Mouse (Mus musculus): ENCODE results near the gene Fcer1g.

DNA sequence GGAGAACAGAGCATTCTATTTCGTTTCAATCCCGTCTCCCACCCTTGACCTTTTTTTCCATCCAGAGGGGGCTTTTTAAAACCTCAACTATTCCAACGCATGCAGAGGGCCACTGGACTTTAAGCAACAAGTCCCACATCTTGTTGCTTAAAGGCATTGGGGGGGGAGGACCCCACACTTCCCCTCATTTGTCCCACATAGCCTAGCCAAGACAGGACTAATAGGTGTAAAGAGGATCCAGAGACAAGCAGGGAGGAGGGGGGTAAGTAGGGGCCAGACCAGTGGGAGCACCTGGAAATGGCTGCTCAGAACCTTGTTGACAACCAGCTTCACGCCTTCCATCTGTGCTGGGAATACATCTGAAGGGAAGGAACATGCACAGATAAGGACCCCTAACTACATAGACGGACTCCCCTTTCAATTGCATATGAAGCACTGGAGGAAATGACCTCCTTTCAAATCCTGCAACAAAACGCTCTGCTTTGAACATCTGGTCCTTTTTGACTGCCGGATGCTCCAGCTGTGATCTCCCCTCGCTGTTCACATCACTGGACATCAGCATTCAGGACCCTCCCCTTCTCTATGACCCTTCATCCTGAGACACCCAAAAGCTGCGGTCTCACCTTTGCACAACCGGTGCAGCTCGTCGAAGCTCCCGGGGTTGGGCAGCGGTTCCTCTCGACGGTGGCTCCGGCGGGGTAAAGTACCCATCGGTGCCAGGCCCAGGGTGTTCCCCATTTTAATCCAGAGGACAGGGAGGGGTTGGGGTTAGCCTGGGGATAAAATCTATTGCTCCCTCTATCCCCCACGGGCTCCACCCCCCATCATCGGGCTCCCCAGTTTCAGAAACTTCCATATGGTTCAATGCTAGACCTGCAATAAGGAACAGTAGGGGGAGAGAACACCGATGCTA is 12.6 kb downstream of the Fcer1g start:
- no peak for TF ChIP-seq GATA1 (IDR thresholded peaks at IDR 0.05; ENCODE audit: borderline replicate concordance, low read length)
- TF ChIP-seq TAL1 (conservative IDR thresholded peaks at IDR 0.05; ENCODE audit: low read depth, low read length) = no peak
- no peak for TF ChIP-seq POLR2AphosphoS5 (IDR thresholded peaks at IDR 0.05; ENCODE audit: insufficient replicate concordance, low read depth, low read length)
- no peak for TF ChIP-seq CTCF (IDR thresholded peaks at IDR 0.05; ENCODE audit: low read depth, low read length)
- TF ChIP-seq GATA2 (IDR thresholded peaks at IDR 0.05; ENCODE audit: borderline replicate concordance, low read depth, low read length) = no peak

Data from G1E (cell line).